Mouse (Mus musculus) cerebellum, adult 2 months (tissue): ENCODE data around the gene Tmem115.

Source experiments
- CTCF ChIP-seq: fragments of 200-500 bp; IDR thresholded peaks from 2 replicates; pipeline ENCODE4 v1.5.1; 2011; ENCODE audit warnings: low read depth, mild to moderate bottlenecking, control low read depth, low read length, moderate library complexity, borderline replicate concordance; ENCODE audit not compliant: insufficient read depth
- POLR2A ChIP-seq: fragments of 200-500 bp; IDR thresholded peaks from 2 replicates; pipeline ENCODE4 v1.6.1; 2011; ENCODE audit warnings: low read length, control low read depth, borderline replicate concordance; ENCODE audit not compliant: insufficient read depth

DNA sequence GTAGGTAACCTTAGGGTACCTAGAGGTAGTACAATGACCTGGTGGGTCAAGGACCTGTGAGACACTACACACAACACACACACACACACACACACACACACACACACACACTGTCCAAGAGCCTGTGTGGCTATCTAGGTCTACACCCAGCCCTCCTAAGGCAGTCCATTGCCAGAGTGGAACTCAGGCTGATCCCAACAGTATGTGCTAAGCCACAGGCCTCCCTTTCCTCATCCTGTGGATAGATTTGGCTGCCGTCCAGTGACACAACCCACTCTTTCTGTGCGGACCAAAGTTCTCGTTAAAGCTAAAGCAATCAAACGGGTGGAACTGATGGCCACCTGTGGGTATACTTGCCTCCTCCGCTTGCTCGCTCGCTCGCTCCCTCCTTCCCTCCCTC lies 43.6 kb upstream of the Tmem115 start:
- TF ChIP-seq POLR2A = no peak
- TF ChIP-seq CTCF = no peak
